Mouse (Mus musculus) left cerebral cortex, postnatal 14 days (tissue): ENCODE data around the gene Pfdn6. TPM values are rescaled to one million over a fixed set of nuclear protein-coding genes. Genes with fewer than 3 reads are reported as not detected.

Experiments
- DNase-seq, 2 experiments: peaks; one replicate each; pipeline ENCODE4 v3.0.0; 2021 to 2022; ENCODE audit warnings: low spot score in 2 of 2, mixed read lengths in 1 of 2
- intact Hi-C: fragments of 180-260 bp; cut with DNase I; formaldehyde crosslinking; loops from one replicate; pipeline ENCODE4 v1.15.1; 2025
- total RNA-seq, 2 experiments: library from RNA; stranded (reverse); gene quantifications; 2 replicates each; pipeline ENCODE4 v1.2.3; 2021

Gene Pfdn6
- total RNA-seq, 2 experiments from 2014 or later: 88.3 to 99.4 TPM

DNA sequence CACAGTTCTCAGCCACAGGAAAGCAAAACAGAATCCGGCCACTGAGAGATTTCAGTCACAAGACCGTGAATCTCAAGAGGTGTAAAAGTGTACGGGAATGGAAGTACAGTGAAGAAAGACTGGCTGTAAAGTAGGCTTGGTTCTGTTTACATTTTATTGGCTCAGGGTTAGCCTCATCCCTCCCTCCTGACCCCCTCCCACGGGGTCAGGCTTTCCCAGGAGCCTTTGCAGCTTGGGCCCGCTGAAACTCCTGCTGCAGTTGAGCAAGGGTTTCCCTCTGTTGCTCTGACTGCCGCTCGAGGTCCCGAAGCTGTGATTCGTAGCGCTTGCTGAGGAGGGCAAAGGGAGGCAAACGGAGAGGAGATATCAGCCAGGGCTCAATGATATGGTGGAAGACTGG is 1.4 kb downstream of the Pfdn6 start:
- DNase-seq: no peak
- intact Hi-C loops: no loop called here

DNA sequence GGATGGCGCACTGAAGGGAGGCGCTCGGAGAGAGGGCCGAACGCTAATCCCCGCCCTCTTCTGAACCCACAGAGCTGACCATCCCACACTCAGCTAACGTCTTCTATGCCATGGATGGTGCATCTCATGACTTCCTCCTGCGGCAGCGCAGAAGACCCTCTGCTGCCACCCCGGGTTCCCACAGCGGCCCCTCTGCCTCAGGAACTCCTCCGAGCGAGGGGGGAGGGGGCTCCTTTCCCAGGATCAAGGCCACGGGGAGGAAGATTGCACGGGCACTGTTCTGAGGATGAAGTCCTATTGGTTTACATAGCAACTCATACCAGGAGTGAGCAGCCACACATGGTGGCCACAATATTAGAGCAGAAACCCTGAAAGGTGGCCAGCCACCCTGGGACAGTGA is 3.1 kb downstream of the Pfdn6 start:
- no peak for DNase-seq
- intact Hi-C loops: no loop called here

DNA sequence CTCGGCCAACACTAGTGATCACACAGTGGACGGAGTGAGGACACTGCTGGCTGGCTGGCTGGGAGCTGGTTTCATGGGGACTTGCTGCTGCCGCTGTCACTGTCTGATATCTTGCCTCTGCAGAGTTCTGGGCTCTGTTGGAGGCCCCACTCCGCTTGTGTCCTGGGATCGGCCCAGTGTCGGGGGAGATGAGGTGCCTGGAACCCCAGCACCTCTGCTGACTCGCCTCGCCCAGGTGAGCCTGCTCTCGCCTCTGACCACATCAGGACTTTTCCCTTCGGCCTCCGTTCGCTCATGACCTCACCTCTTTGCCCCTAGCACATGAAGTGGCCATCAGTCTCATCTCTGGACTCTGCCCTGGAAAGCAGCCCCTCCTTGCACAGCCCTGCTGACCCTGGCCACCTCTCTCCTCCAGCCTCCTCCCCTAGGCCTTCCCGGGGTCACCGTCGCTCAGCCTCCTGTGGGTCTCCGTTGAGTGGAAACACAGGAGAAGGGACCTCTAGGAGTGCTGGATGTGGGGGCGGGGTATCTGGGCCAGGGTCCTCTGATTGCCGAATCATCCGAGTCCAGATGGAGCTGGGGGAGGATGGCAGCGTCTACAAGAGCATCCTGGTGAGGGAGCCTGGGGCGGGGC is 4.6 kb downstream of the Pfdn6 start:
- intact Hi-C loops: no loop called here
- no peak for DNase-seq

DNA sequence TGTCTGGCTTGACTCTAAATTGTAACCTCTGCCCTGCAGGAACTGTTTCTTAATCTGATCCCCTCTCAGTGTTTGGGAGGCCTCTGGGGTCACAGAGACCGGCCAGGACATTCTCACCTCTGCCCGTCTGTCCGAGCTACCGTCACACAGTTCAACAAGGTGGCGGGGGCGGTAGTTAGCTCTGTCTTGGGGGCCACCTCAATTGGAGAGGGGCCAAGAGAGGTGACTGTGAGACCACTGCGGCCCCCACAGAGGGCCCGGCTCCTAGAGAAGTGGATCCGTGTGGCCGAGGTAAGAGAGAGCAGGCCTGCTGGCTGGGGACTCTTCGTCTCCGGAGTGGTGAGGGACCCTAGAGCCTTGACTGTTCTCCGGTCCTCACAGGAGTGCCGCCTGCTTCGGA is 7.2 kb downstream of the Pfdn6 start:
- intact Hi-C loops: no loop called here
- DNase-seq: no peak

DNA sequence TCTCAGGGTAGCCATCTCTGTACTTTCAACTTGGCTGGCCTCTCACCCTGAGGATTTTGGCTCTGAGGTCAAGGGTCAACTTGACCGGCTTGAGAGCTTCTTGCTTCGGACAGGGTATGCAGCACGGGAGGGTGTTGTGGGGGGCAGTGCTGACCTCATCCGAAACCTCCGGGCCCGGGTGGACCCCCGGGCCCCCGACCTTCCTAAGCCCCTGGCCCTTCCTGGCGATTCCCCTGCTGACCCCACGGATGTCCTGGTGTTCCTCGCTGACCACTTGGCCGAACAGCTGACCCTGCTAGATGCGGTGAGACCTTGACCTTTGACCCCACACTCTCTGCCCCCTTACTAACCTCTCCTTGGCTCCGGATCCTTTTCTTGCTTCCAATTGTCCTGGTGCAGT is 7.7 kb downstream of the Pfdn6 start:
- no peak for DNase-seq
- intact Hi-C loops: no loop called here

DNA sequence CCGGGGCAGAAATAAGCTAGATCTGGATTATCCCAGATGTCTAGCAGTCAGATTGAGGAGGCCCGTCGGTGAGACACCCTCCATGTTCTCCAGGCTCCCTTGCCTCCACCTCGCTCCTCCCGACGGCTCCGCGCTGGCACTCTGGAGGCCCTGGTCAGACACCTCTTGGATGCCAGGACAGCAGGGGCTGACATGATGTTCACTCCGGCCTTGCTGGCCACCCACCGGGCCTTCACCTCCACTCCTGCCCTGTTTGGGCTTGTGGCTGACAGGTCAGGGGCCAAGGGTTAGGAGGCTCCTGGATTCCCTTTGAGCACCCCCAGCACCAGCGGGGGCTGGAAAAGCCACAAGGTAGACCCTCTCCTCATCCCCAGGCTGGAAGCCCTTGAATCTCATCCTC is 8.2 kb downstream of the Pfdn6 start:
- DNase-seq: no peak
- intact Hi-C loops: no loop called here

DNA sequence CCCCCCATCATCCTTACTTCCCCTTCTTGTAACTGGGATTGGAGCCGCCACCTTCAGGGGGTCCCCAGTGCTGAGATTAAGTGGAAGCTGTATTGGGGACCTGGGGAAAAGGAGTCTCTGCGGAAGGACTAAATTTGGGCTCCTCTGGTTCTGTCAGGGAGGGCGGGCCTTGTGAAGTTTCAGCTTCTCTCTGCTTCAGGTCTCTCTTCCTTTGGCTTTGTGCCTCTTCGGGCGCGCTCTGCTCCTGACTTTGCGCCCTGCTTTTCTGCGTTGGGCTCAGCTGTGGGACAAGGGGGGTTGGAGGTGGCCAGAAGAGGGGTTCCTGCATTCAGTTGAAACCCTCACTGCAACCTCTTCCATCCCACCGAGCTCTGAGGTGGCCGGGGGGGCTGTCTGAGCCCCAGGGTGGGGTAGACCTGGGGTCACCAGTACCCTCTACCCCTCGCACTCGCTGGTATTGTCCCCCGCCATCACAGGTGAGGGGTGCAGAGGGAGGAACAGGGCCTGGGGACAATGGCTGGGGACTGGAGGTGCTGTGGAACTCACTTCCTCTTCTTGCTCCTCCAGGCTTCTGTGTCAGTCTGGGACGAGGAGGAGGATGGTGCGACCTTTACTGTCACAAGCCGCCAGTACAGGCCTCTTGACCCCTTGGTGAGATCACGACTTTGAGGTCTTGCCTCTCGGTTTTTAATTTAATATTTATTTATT is 8.8 kb downstream of the Pfdn6 start:
- intact Hi-C loops: no loop called here
- DNase-seq: no peak

DNA sequence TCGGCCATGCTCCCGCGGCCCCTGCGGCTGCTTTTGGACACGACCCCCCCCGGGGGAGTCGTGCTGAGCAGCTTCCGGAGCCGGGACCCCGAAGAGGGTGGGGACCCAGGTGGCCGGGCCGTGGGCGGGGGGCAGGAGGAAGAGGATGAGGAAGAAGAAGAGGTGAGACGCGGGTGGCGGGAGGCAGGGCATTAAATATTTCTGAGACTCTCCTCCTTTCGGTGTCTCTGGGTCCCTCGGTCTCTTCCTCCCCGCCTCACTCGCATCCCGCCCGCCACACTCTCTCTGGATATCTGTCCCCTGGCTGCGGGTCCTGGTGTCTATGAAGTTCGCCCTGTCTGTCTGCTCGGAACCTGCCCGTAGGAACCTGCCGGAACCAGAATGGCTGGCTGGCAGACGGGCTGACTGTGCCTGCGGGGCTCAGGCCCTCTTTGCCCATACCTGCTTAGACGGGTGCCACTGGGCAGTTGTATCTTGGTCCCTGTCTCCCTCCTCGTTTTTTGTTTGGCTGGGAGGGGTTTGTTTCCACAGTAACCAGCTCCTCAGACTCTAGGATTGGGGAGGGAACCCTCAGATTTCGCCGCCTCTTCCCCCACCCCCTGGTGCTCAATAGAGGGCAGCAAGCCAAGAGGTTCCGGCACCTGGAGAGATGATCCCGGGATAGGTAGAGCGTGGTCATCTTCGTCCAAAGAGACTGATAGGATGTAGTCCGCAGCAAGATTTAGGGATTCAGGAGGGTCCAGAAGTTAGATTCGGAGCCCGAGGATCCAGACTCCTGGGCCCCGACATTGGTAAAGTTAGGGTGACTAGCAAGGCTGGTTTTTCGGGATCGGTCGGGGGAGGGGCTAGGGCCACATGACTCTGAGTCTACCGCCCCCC is 9.6 kb downstream of the Pfdn6 start:
- intact Hi-C loops: no loop called here
- DNase-seq: peak; percentile 54 to 65

DNA sequence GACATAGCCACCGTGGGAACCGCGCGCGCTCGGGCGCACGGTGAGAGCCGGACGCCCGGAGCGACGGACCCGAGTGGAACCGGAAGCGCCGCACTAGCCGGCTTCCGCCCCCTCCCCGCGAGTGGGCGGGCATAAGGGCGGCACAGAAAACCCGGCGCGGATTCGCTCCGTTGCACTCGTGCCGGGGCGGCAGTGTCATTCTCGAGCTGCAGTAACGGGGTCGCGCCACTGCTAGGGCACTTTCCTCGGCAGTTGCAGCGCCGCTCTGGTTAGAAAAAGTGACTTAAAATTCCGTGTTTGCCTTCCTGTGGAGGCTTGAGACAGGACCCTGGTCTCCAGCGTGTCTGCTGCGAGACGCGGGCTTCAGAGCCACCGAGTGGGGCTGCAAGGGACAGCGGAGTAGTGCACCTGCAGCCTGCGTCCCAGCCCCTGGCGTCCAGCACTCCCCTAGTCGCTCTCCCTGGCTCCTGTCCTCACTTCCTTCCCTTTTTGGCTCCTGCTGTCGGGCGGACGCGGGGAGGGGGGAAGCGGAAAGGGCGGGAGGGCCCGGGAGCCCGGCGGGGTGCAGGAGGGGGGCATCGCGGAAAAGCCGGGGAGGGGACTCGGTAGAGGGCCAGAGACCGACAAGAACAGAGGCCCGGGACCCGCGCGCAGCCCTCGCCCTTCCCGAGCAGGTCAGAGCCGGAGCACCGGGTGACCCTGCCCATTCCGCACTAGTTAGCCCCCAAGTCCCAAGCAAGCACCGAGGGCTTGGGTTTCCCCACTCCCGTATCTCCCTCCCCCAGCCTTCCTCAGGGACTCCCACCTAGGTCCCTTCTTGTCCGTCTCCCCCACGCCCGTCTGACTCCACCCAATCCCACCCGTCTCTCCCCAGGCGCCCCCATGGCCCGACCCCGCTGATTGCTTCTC is 10.5 kb downstream of the Pfdn6 start, which contains the start of gene Rgl2:
Rgl2 (plus strand) TSS at position 173 of the 909 bp plus-strand sequence.
- intact Hi-C loops: no loop called here
- DNase-seq: peak; percentile 95 to 96

DNA sequence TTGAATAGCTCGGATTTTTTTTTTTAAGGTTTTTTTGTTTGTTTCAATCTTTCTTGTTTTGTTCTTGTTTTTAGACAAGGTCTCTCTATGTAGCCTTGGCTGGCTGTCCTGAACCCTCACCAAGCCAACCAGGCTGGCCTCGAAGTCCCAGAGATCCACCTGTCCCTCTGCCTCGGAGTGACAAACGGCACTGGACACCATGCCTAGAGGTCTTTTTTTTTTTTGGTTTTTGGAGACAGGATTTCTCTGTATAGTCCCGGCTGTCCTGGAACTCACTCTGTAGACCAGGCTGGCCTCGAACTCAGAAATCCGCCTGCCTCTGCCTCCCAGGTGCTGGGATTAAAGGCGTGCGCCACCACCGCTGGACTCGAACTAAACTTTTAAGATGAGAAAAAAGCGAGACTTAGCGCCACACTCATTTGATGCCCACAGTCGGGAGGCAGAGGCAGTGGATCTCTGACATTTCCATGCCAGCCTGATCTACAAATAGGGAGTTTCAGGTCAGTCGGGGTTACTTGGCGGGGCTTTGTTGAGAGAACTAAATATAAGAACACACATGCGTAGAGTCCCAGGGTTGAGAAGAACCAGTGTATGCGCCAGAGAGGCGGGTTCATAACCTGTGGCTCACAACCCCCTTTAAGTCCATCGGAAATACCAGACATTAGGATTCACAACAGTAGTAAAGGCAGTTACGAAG is 11.7 kb downstream of the Pfdn6 start:
- no peak for DNase-seq
- intact Hi-C loops: no loop called here

DNA sequence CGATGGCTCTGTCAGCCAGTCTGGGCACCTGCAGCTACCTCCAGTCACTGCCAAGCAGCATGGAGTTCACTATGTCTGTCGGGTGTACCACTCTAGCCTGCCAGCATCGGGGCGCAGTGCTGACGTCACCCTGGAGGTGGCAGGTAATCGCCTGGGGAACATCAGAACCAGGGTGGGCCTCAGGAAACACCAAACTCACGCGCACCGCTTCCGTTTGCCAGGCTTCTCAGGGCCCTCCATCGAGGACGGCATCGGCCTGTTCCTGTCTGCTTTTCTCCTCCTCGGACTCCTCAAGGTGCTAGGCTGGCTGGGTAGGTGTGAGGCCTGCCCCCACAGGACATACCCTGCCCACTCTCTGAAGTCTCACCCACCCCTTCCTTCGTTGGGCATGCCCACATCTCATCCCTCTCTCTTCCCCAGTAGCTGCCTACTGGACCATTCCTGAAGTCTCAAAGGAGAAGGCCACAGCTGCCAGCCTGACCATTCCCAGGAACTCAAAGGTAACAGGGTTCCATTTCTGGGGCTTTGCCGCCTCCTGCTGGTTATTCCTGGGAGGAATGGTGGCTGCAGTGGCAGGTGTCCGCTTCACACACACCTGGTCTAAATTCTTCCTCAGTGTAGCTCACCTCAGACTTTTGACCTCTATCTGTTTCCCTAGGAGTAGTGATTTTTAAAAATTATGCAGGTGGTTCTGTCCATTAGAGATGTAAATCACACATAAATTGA is 13.8 kb downstream of the Pfdn6 start:
- no peak for DNase-seq
- intact Hi-C loops: no loop called here

DNA sequence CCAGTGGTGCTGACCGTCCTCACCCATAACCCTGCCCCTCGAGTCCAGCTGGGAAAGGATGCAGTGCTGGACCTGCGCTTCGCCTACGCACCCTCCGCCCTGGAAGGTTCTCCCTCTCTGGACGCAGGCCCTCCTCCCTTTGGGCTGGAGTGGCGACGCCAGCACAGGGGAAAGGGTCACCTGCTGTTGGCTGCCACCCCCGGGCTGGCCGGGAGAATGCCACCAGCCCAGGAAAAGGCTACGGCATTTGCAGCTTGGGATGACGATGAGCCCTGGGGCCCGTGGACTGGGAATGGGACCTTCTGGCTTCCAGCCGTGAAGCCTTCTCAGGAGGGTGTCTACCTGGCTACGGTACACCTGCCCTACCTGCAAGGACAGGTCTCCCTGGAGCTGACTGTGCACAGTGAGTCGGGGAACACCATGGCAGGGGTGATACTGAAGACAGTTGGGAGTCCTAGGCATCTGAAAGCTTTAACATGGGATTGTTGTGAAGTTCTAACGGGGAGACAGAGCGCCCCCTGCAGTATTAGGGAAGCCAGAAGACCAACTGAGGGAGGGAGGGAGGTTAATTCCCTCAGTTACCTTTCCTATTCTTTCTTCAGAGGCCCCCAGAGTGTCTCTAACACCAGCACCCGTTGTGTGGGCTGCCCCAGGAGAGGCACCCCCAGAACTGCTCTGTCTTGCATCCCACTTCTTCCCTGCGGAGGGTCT is 14.6 kb downstream of the Pfdn6 start:
- intact Hi-C loops: no loop called here
- no peak for DNase-seq

DNA sequence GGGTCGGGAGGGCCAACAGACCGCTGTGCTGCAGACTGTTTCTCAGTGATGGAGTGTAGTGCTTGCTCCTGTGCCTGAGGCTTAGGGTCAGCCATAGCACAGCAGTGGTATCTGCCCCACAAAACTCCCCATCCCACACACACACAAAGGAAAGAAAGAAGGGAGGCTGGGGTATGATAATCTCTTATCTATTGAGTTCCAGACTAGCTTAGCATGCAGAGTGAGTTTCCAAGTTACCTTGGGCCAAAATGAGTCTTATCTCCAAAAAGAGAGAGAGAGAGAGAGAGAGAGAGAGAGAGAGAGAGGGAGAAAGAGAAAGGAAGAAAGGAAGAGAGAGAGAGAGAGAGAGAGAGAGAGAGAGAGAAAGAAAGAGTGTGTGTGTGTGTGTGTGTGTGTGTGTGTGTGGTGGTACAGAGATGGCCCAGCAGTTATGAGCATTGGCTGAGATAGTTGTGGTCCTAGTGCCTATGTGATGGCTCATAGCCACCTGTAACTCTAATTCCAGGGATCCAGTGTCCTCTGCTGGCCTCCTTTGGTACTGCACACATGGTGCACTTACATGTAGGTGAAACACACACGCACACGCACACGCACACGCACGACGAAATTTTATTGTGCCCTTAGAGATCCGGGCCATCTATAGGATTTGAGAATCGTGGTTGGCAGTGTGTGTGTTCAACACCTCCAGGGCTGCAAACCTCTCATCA is 15.4 kb downstream of the Pfdn6 start:
- intact Hi-C loops: no loop called here
- DNase-seq: peak in 1 of 2 experiments; percentile 78

DNA sequence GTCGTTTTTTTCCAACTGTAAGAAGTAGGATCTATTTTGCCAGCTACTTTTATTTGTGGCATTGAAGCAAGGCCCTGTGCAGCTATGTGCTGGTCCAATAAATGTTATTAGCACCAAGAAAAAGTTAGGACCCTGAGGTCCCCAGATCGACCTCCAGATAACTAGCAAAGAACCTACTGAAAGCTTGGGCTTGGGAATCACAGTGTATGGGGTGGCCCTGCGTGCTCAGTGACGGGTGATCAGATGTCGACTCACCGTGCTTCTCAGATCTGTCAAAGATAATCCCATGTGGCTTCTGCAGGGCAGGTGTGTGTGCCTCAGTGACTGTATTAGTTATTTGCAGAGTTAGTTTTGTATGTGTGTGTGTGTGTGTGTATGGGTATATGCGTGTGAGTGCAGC is 18.8 kb downstream of the Pfdn6 start:
- intact Hi-C loops: no loop called here
- no peak for DNase-seq

DNA sequence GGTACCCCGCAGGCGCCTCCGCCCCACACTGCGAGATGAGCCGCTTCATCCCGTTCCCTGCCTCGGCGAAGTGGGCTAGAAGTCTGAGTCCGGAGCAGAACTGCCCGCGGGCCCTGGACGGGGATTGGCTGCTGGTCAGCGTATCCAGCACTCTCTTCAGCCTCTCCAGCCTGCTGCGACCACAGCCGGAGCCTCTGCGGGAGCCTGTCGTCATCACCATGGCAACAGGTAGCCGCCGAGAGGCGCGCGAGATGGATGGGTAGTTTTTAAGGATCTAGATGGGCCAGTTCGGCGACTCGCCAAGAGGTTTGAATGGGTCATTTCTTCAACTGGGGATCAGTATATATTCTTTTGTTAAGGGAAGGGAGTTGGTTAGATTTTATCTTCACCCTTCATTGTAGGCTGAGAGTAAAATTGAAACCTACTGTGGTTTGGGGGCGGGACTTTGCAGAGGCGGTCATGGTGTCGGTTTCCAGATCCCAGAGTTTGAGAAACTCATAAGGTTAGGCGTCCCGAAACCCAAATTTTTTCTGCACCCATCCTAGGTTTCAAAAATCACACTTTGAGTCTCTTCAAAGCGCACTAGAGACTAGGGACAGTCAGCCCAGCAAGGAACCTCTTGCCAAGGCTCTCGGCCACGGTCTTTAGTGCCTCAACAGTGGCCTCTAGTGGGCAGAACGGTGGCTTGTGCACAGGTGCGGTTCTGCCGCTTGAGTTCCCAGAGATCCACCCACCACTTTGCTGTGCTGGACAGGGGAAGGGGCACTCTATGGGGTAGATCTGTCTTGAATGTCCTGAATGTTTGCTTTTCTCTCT is 19.7 kb downstream of the Pfdn6 start:
- peak; percentile 80 to 83 for DNase-seq
- intact Hi-C loops: no loop called here
